Mouse (Mus musculus): ENCODE measurements at regions not wholly inside any gene's neighbourhood (a gene's known extent, or its start where the extent isn't known, plus 50 kb on each side); places are given as distances from the start of the nearest gene placed in this dataset.
"Not testable (repeated sequence)": the region's sequence is repeated elsewhere in the genome, so short reads cannot be mapped to it uniquely, and the experiment has no call there.

DNA sequence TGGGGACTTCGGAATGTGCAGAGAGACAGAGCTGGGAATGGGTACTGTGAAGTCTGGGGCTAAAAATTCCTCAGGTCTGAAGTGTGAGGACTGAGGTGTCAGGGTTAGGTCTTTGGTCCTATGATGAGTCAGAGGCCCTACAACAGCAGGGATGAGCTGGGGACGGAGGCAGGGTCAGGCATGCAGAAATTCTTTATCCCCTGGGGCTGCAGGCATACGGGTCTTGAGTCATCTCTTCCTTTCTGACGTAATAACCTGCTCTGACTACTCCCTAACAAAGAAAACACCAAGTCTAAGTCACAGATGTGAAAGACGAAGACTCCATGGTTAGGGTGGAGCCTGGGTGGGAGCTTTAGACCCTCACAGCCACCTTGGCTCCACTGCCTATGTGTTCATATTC, 185.6 kb upstream of the Serp2 start:
- ATAC-seq (ENCODE audit: insufficient read depth, low FRiP score, low TSS enrichment) = no peak
- H3K4me2 ChIP-seq (ENCODE audit: low read depth) = no peak overlapping the region
- 81% methylated on average over 5 of the region's 5 CpGs for WGBS

DNA sequence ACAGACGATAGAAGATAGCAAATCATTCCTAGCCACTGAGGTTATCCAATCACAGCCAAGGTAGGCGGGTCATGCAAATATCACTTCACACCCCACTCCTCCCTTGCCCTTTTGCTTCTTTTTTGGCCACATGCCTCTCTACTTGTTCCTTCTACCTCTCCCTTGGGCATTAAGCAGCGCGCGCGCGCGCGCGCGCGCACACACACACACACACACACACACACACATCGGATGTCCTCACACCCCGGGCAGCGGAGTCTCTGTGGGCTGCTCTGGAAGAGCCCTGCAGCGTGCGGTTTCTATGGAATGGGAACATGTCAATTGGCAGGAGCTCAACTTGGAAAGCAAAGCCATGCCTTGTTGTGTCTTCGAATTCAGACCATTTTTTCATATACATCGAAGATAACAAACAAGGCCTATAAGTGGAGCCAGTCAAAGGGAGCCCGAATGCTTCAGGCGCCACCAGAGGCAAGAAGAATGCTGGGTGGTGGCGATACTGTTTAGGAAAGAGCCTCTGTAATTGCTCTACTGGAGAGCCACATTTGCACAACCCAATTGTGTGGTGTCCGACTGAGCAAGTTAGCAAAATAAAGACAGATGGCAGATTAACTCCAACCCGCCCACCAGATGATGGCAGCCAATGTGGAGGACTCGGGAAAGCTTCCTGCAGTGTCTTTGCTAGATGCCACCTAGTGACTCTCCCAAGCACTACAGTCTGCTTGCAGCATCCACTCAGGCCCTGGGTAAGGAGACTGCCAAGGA, 183.3 kb upstream of the Serp2 start:
- no peak for ATAC-seq (ENCODE audit: insufficient read depth, low FRiP score, low TSS enrichment)
- peak; percentile 59 for DNase-seq (ENCODE audit: low spot score)
- H3K4me3 ChIP-seq (ENCODE audit: low read depth, low read length) = no peak overlapping the region
- no peak overlapping the region for H3K27ac ChIP-seq (ENCODE audit: low read depth, low read length)
- H3K9ac ChIP-seq (ENCODE audit: low read length) = no peak overlapping the region
- no peaks in the 10 kb centered on the region for H3K4me1 ChIP-seq (ENCODE audit: control insufficient read depth, insufficient read depth, low read length)
- H3K9me3 ChIP-seq (ENCODE audit: control insufficient read depth, low read length) = no peaks in the 10 kb centered on the region
- no peaks in the 10 kb centered on the region for H3K36me3 ChIP-seq (ENCODE audit: control insufficient read depth, insufficient read depth, low read length)
- no peak overlapping the region for H3K4me2 ChIP-seq (ENCODE audit: low read depth)
- H3K27me3 ChIP-seq (ENCODE audit: control insufficient read depth, insufficient read depth, low read length) = no peaks in the 10 kb centered on the region
- WGBS = 63% methylated on average over 25 of the region's 25 CpGs

More for the DNA sequence above, 185.6 kb upstream of the Serp2 start:
- Histone ChIP-seq H3K27ac (ENCODE audit: low read depth, low read length) (no peak overlapping the region), H3K4me1 (ENCODE audit: control insufficient read depth, insufficient read depth, low read length) (no peaks in the 10 kb centered on the region), H3K4me3 (ENCODE audit: low read depth, low read length) (no peak overlapping the region), H3K27me3 (ENCODE audit: control insufficient read depth, insufficient read depth, low read length) (no peaks in the 10 kb centered on the region), H3K9me3 (ENCODE audit: control insufficient read depth, low read length) (no peaks in the 10 kb centered on the region), H3K36me3 (ENCODE audit: control insufficient read depth, insufficient read depth, low read length) (no peaks in the 10 kb centered on the region), H3K9ac (ENCODE audit: low read length) (no peak overlapping the region)
- no peak for DNase-seq (ENCODE audit: low spot score)

DNA sequence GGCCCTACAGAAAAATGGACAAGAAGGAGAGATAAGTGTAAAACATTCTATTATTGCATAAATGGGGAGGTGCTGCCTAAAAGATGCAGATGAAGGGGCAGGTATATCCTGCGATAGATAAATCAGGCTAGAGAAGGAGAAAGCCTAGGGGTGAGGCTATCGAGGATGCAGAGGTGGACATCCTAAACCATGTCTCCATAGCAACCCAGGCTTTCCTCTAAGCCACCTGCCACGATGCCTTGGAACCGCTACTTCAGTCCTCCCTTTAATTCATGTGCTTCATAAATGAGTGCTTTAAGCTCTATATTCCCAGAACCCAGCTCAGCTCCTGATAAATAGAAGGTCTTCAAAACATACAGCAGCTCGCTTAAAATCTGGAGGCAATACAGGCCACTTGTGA, 179.3 kb upstream of the Serp2 start:
- H3K9ac ChIP-seq (ENCODE audit: low read length) = no peak overlapping the region
- no peak overlapping the region for H3K4me2 ChIP-seq (ENCODE audit: low read depth)
- no peaks in the 10 kb centered on the region for H3K36me3 ChIP-seq (ENCODE audit: control insufficient read depth, insufficient read depth, low read length)
- WGBS = 90% methylated on average over 5 of the region's 5 CpGs
- ATAC-seq (ENCODE audit: insufficient read depth, low FRiP score, low TSS enrichment) = no peak
- no peaks in the 10 kb centered on the region for H3K27me3 ChIP-seq (ENCODE audit: control insufficient read depth, insufficient read depth, low read length)
- H3K4me1 ChIP-seq (ENCODE audit: control insufficient read depth, insufficient read depth, low read length) = no peaks in the 10 kb centered on the region
- DNase-seq (ENCODE audit: low spot score) = no peak
- no peak overlapping the region for H3K27ac ChIP-seq (ENCODE audit: low read depth, low read length)
- no peak overlapping the region for H3K4me3 ChIP-seq (ENCODE audit: low read depth, low read length)
- no peaks in the 10 kb centered on the region for H3K9me3 ChIP-seq (ENCODE audit: control insufficient read depth, low read length)

DNA sequence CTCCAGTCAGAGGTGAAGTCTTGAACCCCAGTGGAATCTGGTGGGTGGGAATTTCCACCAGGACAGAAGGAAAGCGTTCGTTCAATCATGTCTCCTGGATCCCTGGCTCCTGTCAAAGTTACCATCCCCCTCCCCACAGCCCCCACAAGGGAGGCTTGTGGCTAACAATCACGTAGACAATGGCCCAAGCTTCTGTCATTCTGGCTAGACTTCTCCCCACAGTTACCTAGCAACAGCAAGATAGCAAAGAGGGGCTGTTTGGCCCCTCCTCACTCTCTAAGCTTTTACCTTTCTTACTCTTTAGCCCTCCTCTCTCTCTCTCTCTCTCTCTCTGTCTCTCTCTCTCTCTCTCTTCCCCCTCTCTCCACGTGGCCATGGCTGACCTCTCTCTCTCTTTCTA, 178.4 kb upstream of the Serp2 start:
- no peak for ATAC-seq (ENCODE audit: insufficient read depth, low FRiP score, low TSS enrichment)
- DNase-seq (ENCODE audit: low spot score) = no peak
- H3K27ac ChIP-seq (ENCODE audit: low read depth, low read length) = no peak overlapping the region

DNA sequence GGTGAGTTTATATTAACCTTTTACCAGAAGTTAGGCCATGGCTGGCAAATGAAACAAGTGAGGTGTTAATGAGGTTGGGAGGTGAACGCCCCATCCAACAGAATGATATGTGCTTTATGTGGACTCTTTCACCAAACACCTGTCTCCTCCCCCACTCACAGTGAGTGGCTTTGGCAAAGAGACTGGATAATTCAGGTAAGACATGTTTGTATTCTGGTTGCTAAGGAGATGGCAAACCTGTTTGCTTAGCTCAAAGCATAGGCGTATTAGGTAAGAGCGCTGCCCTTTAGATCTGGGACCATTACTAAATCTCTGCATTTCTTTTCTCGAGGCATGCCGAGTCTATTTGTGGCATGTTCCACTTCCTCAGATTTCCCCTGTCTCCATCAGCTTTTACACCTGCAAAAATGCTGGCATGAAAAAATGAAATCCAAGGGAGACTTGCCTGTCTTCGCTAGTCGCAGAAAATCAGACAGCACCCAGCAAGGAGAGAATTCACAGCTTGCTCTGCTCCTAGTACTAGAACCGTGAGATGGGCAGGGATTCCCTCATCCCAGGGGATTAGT, 176.7 kb upstream of the Serp2 start:
- no peaks in the 10 kb centered on the region for H3K4me1 ChIP-seq (ENCODE audit: control insufficient read depth, insufficient read depth, low read length)
- WGBS = 91% methylated on average over 8 of the region's 8 CpGs
- DNase-seq (ENCODE audit: low spot score) = no peak

More for the DNA sequence above, 178.4 kb upstream of the Serp2 start:
- Histone ChIP-seq H3K4me1 (ENCODE audit: control insufficient read depth, insufficient read depth, low read length) (no peaks in the 10 kb centered on the region), H3K27me3 (ENCODE audit: control insufficient read depth, insufficient read depth, low read length) (no peaks in the 10 kb centered on the region), H3K36me3 (ENCODE audit: control insufficient read depth, insufficient read depth, low read length) (no peaks in the 10 kb centered on the region), H3K4me2 (ENCODE audit: low read depth) (no peak overlapping the region), H3K4me3 (ENCODE audit: low read depth, low read length) (no peak overlapping the region), H3K9ac (ENCODE audit: low read length) (no peak overlapping the region), H3K9me3 (ENCODE audit: control insufficient read depth, low read length) (no peaks in the 10 kb centered on the region)
- WGBS = 39% methylated on average over 4 of the region's 4 CpGs

DNA sequence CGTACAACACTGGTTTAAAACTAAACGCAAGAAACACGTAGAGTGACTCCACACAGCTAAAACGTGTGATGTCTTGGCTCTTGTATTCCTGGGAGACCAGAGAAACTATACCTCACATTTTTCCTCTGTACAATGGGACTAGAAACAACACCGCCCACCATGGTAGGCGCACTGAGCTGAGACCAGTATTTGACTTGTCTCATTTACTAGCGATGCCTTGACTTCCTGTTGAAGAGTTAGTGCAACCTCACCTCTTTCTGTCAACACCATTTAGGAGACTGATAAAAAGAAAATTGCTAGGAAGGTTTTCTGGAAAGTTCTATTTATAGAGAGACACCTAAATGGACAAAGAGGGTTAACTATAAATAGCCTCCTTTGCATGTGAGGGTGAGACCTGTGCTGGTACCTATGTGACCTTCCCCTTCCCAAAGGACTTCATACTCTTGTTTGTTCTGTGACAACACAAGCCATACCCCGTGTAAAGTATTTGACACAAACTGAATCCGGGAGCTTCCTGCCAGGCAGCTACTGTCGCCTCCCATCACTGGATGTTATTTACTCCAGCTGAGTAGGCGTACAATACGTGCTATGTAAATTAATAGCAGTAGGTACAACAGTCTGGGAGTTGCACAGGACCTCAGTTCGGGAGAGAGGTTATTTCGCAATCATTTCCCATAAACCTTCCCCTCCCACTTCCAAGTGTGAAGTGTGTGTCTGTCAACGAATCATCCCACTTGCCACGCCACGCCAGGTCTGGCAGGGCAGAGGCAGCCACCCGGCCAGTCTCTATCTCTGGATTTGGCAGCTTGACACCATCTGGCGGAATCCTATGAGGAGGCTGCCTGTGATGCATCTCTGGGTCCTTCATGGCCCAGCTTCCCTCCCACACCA, 174.7 kb upstream of the Serp2 start:
- WGBS = 91% methylated on average over 19 of the region's 19 CpGs

More for the DNA sequence above, 176.7 kb upstream of the Serp2 start:
- H3K36me3 ChIP-seq (ENCODE audit: control insufficient read depth, insufficient read depth, low read length) = no peaks in the 10 kb centered on the region
- H3K9ac ChIP-seq (ENCODE audit: low read length) = no peak overlapping the region
- no peak for ATAC-seq (ENCODE audit: insufficient read depth, low FRiP score, low TSS enrichment)
- no peak overlapping the region for H3K4me3 ChIP-seq (ENCODE audit: low read depth, low read length)
- no peak overlapping the region for H3K4me2 ChIP-seq (ENCODE audit: low read depth)
- H3K27me3 ChIP-seq (ENCODE audit: control insufficient read depth, insufficient read depth, low read length) = no peaks in the 10 kb centered on the region
- H3K9me3 ChIP-seq (ENCODE audit: control insufficient read depth, low read length) = no peaks in the 10 kb centered on the region
- H3K27ac ChIP-seq (ENCODE audit: low read depth, low read length) = no peak overlapping the region

DNA sequence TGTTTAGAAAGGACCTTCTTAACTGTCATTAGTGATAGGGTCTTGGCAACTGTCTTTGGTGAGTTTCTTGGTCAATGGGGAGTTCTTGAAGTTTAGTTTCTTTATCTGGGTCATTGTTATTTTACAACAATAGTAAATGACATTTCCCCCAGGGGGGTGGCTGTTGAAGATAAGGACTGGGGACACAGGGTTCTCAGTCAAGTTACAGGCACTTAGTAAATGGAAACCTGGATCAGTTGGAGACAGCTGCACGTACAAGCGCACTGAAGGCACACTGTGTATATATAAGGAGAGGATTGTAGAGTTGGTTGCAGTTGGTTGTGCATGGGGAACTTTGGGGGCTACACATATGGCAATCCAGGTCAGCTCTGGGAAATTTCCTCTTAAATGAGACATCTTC, 169.2 kb upstream of the Serp2 start:
- H3K4me1 ChIP-seq (ENCODE audit: control insufficient read depth, insufficient read depth, low read length) = no peaks in the 10 kb centered on the region
- WGBS = 98% methylated on average over 2 of the region's 2 CpGs
- no peak for DNase-seq (ENCODE audit: low spot score)
- H3K9ac ChIP-seq (ENCODE audit: low read length) = no peak overlapping the region
- H3K4me3 ChIP-seq (ENCODE audit: low read depth, low read length) = no peak overlapping the region
- no peak overlapping the region for H3K4me2 ChIP-seq (ENCODE audit: low read depth)
- ATAC-seq (ENCODE audit: insufficient read depth, low FRiP score, low TSS enrichment) = no peak
- no peak overlapping the region for H3K27ac ChIP-seq (ENCODE audit: low read depth, low read length)
- no peaks in the 10 kb centered on the region for H3K9me3 ChIP-seq (ENCODE audit: control insufficient read depth, low read length)
- no peaks in the 10 kb centered on the region for H3K36me3 ChIP-seq (ENCODE audit: control insufficient read depth, insufficient read depth, low read length)
- H3K27me3 ChIP-seq (ENCODE audit: control insufficient read depth, insufficient read depth, low read length) = no peaks in the 10 kb centered on the region

More for the DNA sequence above, 174.7 kb upstream of the Serp2 start:
- Histone ChIP-seq H3K9me3 (ENCODE audit: control insufficient read depth, low read length) (no peaks in the 10 kb centered on the region), H3K27ac (ENCODE audit: low read depth, low read length) (no peak overlapping the region), H3K36me3 (ENCODE audit: control insufficient read depth, insufficient read depth, low read length) (no peaks in the 10 kb centered on the region), H3K9ac (ENCODE audit: low read length) (no peak overlapping the region), H3K4me3 (ENCODE audit: low read depth, low read length) (no peak overlapping the region), H3K4me1 (ENCODE audit: control insufficient read depth, insufficient read depth, low read length) (no peaks in the 10 kb centered on the region), H3K27me3 (ENCODE audit: control insufficient read depth, insufficient read depth, low read length) (no peaks in the 10 kb centered on the region), H3K4me2 (ENCODE audit: low read depth) (no peak overlapping the region)
- ATAC-seq (ENCODE audit: insufficient read depth, low FRiP score, low TSS enrichment) (no peak), DNase-seq (ENCODE audit: low spot score) (no peak)

DNA sequence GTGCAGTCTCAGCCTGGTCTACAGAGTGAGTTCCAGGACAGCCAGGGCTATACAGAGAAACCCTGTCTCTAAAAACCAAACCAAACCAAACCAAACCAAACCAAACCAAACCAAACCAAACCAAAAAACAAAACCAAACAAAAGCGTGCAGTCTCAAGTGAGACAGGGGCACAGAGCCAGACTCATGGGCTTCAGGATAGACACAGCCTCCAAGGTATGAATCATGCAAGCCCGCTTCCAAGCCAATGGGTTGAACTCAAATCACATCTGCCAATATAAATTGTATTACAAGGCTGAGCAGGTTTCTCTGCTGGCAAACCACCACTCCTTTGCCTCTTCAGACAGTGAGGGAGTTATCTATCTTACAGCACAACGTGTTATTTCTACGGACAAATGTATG, 168.5 kb upstream of the Serp2 start:
- not testable (repeated sequence) for DNase-seq (ENCODE audit: low spot score); H3K36me3 ChIP-seq (ENCODE audit: control insufficient read depth, insufficient read depth, low read length)

More for the DNA sequence above, 168.5 kb upstream of the Serp2 start:
- H3K9ac ChIP-seq (ENCODE audit: low read length); H3K27me3 ChIP-seq (ENCODE audit: control insufficient read depth, insufficient read depth, low read length); H3K4me2 ChIP-seq (ENCODE audit: low read depth); H3K27ac ChIP-seq (ENCODE audit: low read depth, low read length); H3K4me1 ChIP-seq (ENCODE audit: control insufficient read depth, insufficient read depth, low read length); H3K4me3 ChIP-seq (ENCODE audit: low read depth, low read length); H3K9me3 ChIP-seq (ENCODE audit: control insufficient read depth, low read length); ATAC-seq (ENCODE audit: insufficient read depth, low FRiP score, low TSS enrichment): not testable (repeated sequence)
- WGBS = 97% methylated on average over 4 of the region's 4 CpGs
